Mouse (Mus musculus) right cerebral cortex, adult 2 months (tissue): ENCODE measurements around the gene 1700056E22Rik.

Source experiments
- DNase-seq, 2 experiments: peaks; one replicate each; pipeline ENCODE4 v3.0.0; 2021 to 2022; ENCODE audit warnings: low spot score in 2 of 2

The 1700056E22Rik gene

GRCm38 (mm10) chr1:184034011-184034557 is at the start of gene 1700056E22Rik:
Gene 1700056E22Rik (minus strand): TSS chr1:184034301.
- DNase-seq, result peak; percentile 97 to 98

- DNase-seq, result no peak
Observed at GRCm38 (mm10) chr1:184083166-184083565, 49.1 kb upstream of the 1700056E22Rik start.

- DNase-seq, result no peak
Observed at GRCm38 (mm10) chr1:184082661-184083060, 48.6 kb upstream of the 1700056E22Rik start.

GRCm38 (mm10) chr1:184079304-184079703 is 45.2 kb upstream of the 1700056E22Rik start:
- no peak for DNase-seq

- DNase-seq, result no peak
Observed at GRCm38 (mm10) chr1:184076756-184077155, 42.7 kb upstream of the 1700056E22Rik start.

GRCm38 (mm10) chr1:184076065-184076464 is 42.0 kb upstream of the 1700056E22Rik start:
- no peak for DNase-seq

GRCm38 (mm10) chr1:184068971-184069370 is 34.9 kb upstream of the 1700056E22Rik start:
- DNase-seq, result no peak

GRCm38 (mm10) chr1:184067704-184068558 is 33.8 kb upstream of the 1700056E22Rik start:
- DNase-seq, result no peak

- DNase-seq, result no peak
Observed at GRCm38 (mm10) chr1:184066460-184067287, 32.6 kb upstream of the 1700056E22Rik start.

- no peak for DNase-seq
Observed at GRCm38 (mm10) chr1:184065589-184066361, 31.7 kb upstream of the 1700056E22Rik start.

- no peak for DNase-seq
Observed at GRCm38 (mm10) chr1:184064306-184064705, 30.2 kb upstream of the 1700056E22Rik start.

GRCm38 (mm10) chr1:184061901-184062300 is 27.8 kb upstream of the 1700056E22Rik start:
- no peak for DNase-seq

- DNase-seq, result no peak
Observed at GRCm38 (mm10) chr1:184060828-184061734, 27.0 kb upstream of the 1700056E22Rik start.

- no peak for DNase-seq
Observed at GRCm38 (mm10) chr1:184060381-184060780, 26.3 kb upstream of the 1700056E22Rik start.

GRCm38 (mm10) chr1:184059814-184060213 is 25.7 kb upstream of the 1700056E22Rik start:
- DNase-seq, result no peak

GRCm38 (mm10) chr1:184058206-184058605 is 24.1 kb upstream of the 1700056E22Rik start:
- DNase-seq, result no peak

- no peak for DNase-seq
Observed at GRCm38 (mm10) chr1:184054176-184054575, 20.1 kb upstream of the 1700056E22Rik start.

- DNase-seq, result no peak
Observed at GRCm38 (mm10) chr1:184053711-184054110, 19.6 kb upstream of the 1700056E22Rik start.

GRCm38 (mm10) chr1:184053141-184053540 is 19.0 kb upstream of the 1700056E22Rik start:
- DNase-seq, result no peak

- DNase-seq, result no peak
Observed at GRCm38 (mm10) chr1:184052331-184052730, 18.2 kb upstream of the 1700056E22Rik start.
